Mouse (Mus musculus) left cerebral cortex, postnatal 25 days (tissue): ENCODE data around the gene Ube2d2b. TPM values are rescaled to one million over a fixed set of nuclear protein-coding genes. Genes with fewer than 3 reads are reported as not detected.

Experiments used
- total RNA-seq, 2 experiments: library from RNA; stranded (reverse); gene quantifications; 2 replicates each; pipeline ENCODE4 v1.2.3; 2021

Gene Ube2d2b
- total RNA-seq, 2 experiments from 2014 or later: not detected

Other genes starting within 250 kb of the Ube2d2b start
- gene Rpap2, start 232.7 kb upstream of the Ube2d2b start, total RNA-seq: 10 to 100 TPM; 23.1 to 23.3 TPM
- 10 to 100 TPM; 19.2 to 21.2 TPM for gene Glmn, start 232.2 kb upstream of the Ube2d2b start, total RNA-seq
- gene Gfi1, start 104.1 kb upstream of the Ube2d2b start, total RNA-seq: not detected
- gene Evi5, start 45.0 kb downstream of the Ube2d2b start, total RNA-seq: 10 to 100 TPM; 71.4 to 78.3 TPM
- gene Rpl5, start 70.4 kb downstream of the Ube2d2b start, total RNA-seq: 10 to 100 TPM; 60.7 to 67.6 TPM
- 10 to 100 TPM; 31.4 to 32.1 TPM for gene Fam69a, start 157.0 kb downstream of the Ube2d2b start, total RNA-seq
- 10 to 100 TPM; 51.7 to 55.8 TPM for gene Mtf2, start 235.6 kb downstream of the Ube2d2b start, total RNA-seq